Mouse (Mus musculus) right cerebral cortex, postnatal 4 days (tissue): ENCODE data around the gene Trpc1.
A peak's percentile ranks its signal among the peaks of the same experiment; 100 is the strongest.

Experiments
- DNase-seq: peaks from one replicate; pipeline ENCODE4 v3.0.0-alpha.2; 2022

The Trpc1 gene

GRCm38 (mm10) chr9:95750037-95750511, at the start of gene Trpc1:
Gene Trpc1, minus strand, starts transcription at chr9:95750375.
- peak; percentile 82 for DNase-seq

DNA sequence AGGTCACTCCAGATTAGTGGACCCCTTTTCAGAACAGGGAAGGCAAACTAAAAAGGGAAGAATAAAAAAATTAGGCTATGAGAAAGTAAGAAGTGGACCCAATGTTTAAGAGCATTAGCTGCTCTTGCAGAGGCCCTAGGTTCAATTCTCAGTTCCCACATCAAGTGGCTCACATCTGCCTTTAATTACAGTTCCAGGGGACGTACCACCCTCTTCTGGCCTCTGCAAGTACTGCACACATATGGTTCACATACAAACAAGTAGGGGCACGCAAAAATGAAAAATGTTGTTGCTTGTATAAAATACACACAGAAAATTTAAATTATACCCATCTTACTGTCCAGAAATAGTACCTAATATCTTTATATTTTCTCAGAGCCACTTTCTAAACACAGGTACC, 46.1 kb upstream of the Trpc1 start:
- no peak for DNase-seq

DNA sequence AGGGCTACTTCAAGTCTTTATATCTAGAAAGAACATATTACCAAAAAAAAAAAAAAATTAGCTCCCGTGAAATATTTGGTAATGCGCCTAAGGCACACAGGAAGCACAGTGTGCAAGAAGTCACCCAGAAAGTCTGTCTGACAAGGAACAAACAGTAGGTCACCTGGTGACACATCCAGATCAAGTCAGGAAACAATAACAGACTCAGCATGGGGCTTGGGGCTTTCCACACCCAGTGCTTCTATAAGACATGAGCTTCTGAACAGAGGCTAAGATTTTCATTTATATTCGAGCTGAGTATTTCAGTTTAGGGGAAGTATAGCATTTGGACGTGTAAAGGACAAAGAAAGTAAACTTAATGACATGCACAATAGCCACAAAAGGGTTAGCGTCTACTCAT, 45.7 kb upstream of the Trpc1 start:
- DNase-seq = no peak

DNA sequence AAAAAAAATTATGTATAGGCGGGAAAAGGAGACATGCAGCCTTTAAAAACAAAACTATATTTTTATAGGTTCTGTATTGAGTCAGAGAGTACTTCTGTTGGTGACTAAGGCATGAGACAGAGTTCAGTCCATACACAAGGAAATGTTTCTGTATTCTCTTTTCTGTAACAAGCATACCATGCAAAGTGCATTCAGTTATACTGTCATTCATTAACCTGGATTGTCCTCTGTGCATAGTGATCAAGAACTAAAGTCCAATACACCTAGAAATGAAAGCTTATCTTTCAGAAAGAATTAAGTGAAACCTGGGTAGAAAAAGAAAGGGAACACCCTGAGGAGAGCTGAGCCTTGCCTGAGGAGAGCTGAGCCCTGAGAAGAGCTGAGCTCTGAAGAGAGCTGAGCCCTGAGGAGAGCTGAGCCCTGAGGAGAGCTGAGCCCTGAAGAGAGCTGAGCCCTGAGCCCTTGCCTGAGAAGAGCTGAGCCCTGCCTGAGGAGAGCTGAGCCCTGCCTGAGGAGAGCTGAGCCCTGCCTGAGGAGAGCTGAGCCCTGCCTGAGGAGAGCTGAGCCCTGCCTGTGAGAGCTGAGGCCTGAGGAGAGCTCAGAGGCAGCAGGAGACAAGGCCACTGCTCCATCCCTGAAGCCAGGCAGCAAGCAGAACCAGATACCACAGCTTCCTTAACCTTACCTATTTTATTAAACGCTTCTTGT, 45.1 kb upstream of the Trpc1 start:
- no peak for DNase-seq

DNA sequence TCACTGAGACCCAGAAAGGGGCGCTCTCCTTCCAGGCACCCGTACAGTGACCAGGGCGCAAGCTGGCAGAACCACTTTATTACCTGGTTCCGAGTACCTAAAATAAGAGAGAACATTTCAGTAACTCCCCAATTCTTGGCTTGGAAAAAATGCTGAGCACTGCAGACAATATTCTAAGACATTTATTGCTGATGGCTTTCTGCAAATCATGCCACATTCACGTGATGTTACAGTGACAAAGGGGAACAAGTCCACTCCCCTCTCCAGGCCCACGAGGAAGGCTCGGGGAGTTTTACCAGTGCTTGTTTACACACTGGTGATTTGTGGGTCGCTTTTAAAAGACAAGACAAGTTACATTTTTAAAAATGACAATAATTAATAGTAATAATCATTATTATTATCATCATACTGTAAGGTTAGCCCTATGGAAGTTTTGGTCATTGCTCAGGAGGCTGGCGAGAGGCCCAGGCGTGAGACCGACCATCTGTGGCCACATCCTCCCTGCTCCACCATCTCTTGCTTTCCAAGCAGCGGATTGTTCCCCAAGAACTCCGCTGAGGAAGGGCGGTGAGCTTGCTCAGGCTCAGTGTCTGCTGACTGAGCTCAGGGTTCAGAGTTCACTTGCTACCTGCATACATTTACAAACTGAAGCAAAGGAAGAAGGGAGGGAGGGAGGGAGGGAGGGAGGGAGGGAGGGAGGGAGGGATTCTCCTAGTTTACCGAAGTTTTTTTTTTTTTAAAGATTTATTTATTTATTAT, 44.0 kb upstream of the Trpc1 start:
- DNase-seq = no peak

DNA sequence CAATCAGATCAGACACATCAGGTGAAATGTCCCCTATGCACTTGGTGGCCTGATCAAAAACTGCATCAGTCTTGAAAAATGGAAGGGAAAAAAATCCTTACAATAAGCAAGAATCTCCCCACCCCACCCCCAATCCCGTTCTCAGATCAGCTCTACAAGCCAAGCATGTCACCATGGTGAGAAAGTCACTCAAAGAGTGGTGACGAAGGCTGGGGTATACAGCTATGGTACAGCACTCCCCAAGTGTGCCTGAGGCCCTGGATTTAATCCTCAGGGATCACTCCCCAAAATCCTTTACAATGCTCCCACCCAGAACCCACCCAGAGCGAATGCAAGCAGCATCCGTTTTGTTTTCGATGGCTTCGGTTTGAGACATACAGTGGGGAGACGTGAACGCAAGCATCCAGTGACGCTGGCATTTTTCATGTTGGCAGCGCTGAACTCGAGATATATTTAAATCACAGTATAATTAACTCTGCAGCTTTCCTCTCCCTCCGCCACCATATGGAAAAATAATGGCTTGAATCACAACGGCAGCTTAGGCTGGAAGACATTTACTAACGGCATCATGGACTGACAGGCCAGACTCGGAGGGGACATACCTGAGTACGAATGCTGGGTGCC, 34.8 kb upstream of the Trpc1 start:
- peak; percentile 14 for DNase-seq

DNA sequence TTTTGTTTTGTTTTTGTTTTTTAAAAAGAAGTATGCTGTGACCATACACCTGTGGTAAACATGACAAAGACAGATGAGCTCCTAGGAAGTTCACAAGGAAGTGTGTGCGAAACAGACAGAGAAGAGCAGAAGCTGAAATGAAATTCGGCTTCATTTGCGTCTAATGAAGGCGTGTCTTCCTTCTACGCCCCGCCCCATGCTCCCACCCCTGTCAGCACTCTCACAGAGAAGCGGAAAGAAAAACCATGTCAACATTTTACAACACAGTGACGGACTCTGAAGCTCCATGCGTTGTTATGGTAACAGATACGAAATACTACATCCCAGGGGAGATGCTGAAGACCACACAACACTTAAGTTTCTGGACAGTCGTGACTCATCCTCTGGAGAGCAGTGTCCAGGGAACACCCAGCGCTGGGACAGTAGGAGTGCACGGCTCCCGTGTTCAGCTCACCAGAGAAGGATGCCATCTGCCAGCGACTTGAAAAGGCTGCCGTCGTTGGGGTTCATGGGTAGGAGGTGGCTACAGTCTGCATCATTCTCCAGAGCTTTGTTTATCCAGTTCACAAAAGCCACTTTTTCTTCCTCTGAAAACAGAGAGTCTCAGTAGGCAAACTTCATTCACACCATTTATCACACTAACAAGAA, 33.6 kb upstream of the Trpc1 start:
- no peak for DNase-seq

GRCm38 (mm10) chr9:95771671-95772070, 21.5 kb upstream of the Trpc1 start:
- DNase-seq = no peak

DNA sequence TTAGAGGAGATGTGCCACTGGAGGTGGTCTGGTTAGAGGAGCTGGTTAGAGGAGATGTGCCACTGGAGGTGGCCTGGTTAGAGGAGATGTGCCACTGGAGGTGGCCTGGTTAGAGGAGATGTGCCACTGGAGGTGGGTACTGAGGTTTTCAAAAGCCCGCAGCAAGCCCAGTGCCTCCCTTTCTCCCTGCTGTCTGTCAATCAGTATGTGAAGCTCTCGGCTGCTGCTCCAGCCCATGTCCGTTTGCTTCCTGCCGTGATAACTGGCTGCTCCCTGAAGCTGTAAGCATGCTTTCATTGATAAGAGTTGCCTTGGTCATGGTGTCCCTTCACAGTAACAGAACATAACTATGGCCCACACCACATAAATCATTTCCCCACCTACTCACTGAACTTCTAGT, 13.0 kb upstream of the Trpc1 start:
- no peak for DNase-seq

DNA sequence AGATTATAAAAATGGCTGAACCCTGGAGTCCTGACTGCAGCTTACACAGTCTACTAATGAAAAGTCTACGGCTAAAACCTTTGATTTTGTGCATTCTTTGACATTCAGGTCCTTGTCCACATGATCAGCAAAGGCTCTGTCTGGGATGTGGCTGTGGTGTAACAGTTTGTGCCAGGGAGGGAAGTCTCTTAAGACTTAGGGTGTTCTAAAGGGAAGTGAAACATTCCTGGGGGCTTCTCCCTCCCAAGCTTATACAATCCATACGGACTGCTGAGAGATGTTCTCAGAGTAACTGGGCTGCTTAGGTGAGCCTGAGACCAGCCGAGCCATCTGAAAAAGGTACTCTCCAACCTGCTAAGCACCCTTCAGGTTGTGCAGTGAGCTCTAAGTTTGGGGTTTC, 12.1 kb upstream of the Trpc1 start:
- no peak for DNase-seq

DNA sequence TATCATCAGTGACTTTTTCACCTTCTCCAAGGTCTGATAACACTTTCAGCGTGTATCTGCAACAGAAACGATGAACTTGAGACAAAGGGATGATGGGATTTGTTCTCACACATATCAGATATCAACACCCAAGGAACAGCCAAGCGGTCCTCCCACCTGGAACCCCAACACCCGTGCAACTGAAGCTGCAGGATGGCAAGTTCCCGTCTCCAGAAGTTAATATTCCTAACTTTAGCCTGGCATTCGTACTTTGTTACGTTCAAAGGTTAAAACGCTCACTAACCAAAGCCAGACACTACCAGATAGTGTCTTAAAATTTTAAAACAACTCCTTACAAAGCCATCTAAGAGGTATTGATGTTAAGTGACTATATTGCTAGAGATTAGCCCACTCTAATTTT, 11.2 kb upstream of the Trpc1 start:
- no peak for DNase-seq

DNA sequence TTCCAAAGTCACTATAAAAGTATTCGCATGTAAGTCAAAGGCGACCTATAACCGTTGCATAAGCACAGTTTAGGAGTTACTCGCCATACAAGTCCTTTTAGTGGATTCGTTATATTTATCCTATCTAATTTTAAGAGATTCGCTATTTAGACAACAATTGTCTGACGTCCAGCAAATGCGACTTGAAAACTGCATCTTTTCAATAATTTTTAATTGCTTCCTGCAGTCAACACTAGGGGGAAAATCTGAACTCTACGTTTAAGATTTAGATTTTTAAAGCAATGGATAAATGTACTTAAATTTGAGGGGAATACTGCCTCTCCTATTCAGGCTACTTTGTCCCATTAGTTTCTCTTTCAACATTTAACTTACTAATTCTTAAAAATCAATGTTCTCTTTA, 571 bp upstream of the Trpc1 start:
- no peak for DNase-seq

DNA sequence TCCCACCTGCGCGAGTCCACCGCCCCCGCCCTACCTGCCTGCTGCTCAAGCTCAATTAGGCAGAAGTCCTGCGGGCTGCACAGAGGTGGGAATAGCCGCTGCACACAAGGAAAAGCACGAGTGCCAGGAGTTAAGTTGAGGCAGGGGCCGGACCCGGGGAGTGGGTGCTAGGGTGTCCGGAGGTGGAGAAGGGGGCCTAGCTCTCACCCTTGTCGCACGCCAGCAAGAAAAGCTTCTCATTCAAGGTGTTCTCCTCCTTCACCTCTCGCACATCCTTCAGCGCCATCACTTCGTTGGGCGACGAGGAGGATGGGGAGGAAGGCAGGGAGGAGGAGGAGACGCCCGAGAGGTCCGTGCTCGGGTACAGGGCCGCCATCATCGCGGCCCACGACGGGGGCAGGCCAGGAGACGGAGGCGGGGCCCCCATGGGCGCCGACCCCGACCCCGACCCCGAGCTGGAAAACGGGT, 680 bp downstream of the Trpc1 start:
- peak; percentile 17 for DNase-seq

DNA sequence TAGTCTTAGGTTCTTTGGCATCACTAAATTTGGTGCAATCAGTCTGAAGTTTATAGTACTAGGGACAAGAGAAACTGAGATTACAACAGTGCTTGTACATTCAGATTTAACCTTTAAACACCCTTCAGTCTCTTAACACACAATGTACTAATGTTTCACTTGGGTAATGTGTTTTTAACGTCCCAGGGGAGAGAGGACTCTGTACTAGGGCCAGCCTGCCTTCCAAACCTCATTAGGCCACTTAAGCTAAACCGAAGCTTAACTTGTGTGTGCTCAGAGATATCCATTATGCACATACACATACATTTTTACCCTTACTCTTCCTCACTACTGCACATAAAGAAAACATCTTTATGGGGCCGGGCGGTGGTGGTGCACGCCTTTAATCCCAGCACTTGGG, 2.9 kb downstream of the Trpc1 start:
- no peak for DNase-seq

GRCm38 (mm10) chr9:95744845-95745613, 5.1 kb downstream of the Trpc1 start:
- DNase-seq = no peak

- no peak for DNase-seq
Measured at GRCm38 (mm10) chr9:95736238-95736637, 13.9 kb downstream of the Trpc1 start.

GRCm38 (mm10) chr9:95712574-95712973, 37.6 kb downstream of the Trpc1 start:
- DNase-seq = no peak

DNA sequence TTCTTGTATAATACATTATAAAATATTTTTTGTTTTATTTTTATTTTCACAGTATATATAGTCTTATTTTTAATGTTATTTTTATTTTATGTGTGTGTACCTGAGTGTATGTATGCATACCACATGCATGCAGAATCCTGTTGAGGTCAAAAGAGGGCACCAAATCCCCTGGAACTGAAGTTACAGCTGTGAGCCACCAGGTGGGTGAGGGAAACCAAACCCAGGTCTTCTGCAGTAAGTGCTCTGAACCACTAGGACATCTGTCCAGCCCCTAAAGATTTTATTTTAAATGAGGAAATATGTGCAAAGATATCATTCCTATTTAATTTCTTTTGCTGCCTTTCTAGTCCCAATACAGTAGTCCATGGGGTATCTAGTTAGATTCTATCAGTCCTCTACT, 41.2 kb downstream of the Trpc1 start:
- DNase-seq = no peak

GRCm38 (mm10) chr9:95705371-95705770, 44.8 kb downstream of the Trpc1 start:
- no peak for DNase-seq

- DNase-seq = no peak
Measured at GRCm38 (mm10) chr9:95704078-95704477, 46.1 kb downstream of the Trpc1 start.

DNA sequence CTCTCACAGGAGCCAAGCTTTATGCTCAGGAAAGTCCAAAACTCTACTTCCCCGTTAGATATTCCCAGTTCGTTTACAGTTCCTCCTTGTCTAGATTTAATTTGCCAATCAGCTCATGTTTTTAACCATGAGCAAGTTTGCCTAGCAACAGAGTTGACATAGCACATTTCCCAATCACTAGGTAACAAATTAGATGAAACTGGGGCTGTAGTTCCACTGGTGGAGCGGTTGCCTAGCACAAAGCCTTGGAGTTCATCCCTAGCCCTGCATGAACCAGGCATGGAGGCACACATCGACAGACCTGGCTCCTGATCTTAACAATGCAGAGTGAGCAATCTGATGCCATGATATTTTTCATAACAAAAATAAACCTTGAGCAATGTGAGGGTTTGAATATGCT, 50.9 kb downstream of the Trpc1 start:
- DNase-seq = no peak

- peak; percentile 50 for DNase-seq
Measured at GRCm38 (mm10) chr9:95697808-95698207, 52.4 kb downstream of the Trpc1 start.

DNA sequence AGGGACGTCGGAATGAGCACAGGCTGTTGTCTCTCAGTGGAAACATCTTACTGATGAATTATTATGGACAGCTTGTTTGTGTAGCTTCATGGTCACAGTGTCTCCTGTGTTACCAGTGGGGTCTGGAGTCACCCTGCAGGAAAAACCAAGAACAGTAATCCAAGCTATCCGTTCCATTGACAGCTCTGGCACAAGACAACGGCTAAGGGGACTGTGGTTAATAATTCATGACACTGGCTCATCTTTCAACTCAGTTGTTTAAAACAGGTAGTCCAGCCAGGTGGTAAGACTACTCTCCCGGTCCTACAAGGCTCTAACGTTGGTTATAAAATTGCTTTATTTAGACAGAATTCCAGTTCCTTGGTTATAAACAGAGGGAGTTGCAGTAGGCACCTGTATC, 53.6 kb downstream of the Trpc1 start:
- no peak for DNase-seq
